Mouse (Mus musculus): ENCODE measurements around the gene Glis3. TPM values are rescaled to one million over a fixed set of nuclear protein-coding genes. Genes with fewer than 3 reads are reported as not detected.

Gene Glis3
- polyA plus RNA-seq, 1 experiment from 2014 or later: 1.8 TPM

- ATAC-seq (ENCODE audit: insufficient number of reproducible peaks, insufficient read depth, low FRiP score, low read depth): no peak
- Histone ChIP-seq H3K9ac (replicated peaks; ENCODE audit: low read depth, low read length) (no peak overlapping the region), H3K36me3 (ENCODE audit: control insufficient read depth, insufficient read depth, low read length) (no peaks in the 10 kb centered on the region), H3K9me3 (ENCODE audit: control insufficient read depth, low read depth, low read length) (no peaks in the 10 kb centered on the region), H3K4me2 (replicated peaks; ENCODE audit: low read depth, low read length) (no peak overlapping the region), H3K27ac (ENCODE audit: low read length) (no peak overlapping the region), H3K4me1 (ENCODE audit: control insufficient read depth, insufficient read depth, low read length) (no peaks in the 10 kb centered on the region), H3K27me3 (ENCODE audit: control insufficient read depth, insufficient read depth, low read length) (no peaks in the 10 kb centered on the region), H3K4me3 (ENCODE audit: low read depth, low read length) (no peak overlapping the region)
- 67% methylated on average over 4 of the region's 4 CpGs for WGBS
Observed at GRCm38 (mm10) chr19:28305510-28305909, 374.4 kb downstream of the Glis3 start.

GRCm38 (mm10) chr19:28302831-28303242, 377.0 kb downstream of the Glis3 start:
- no peak for ATAC-seq (ENCODE audit: insufficient number of reproducible peaks, insufficient read depth, low FRiP score, low read depth)
- H3K4me2 ChIP-seq (replicated peaks; ENCODE audit: low read depth, low read length): no peak overlapping the region
- H3K27ac ChIP-seq (ENCODE audit: low read length): no peak overlapping the region
- H3K9ac ChIP-seq (replicated peaks; ENCODE audit: low read depth, low read length): no peak overlapping the region
- 0 out of 2 replicates have a peak, but pooled peaks cover 4% of the 10 kb centered on the region for H3K4me1 ChIP-seq (ENCODE audit: control insufficient read depth, insufficient read depth, low read length)
- no peaks in the 10 kb centered on the region for H3K9me3 ChIP-seq (ENCODE audit: control insufficient read depth, low read depth, low read length)
- no peaks in the 10 kb centered on the region for H3K27me3 ChIP-seq (ENCODE audit: control insufficient read depth, insufficient read depth, low read length)
- 69% methylated on average over 2 of the region's 2 CpGs for WGBS
- H3K36me3 ChIP-seq (ENCODE audit: control insufficient read depth, insufficient read depth, low read length): no peaks in the 10 kb centered on the region
- H3K4me3 ChIP-seq (ENCODE audit: low read depth, low read length): no peak overlapping the region

- no peaks in the 10 kb centered on the region for H3K27me3 ChIP-seq (ENCODE audit: control insufficient read depth, insufficient read depth, low read length)
- no peaks in the 10 kb centered on the region for H3K9me3 ChIP-seq (ENCODE audit: control insufficient read depth, low read depth, low read length)
- no peak overlapping the region for H3K27ac ChIP-seq (ENCODE audit: low read length)
- no peak overlapping the region for H3K9ac ChIP-seq (replicated peaks; ENCODE audit: low read depth, low read length)
- no peaks in the 10 kb centered on the region for H3K36me3 ChIP-seq (ENCODE audit: control insufficient read depth, insufficient read depth, low read length)
- H3K4me2 ChIP-seq (replicated peaks; ENCODE audit: low read depth, low read length): no peak overlapping the region
- ATAC-seq (ENCODE audit: insufficient number of reproducible peaks, insufficient read depth, low FRiP score, low read depth): no peak
- no peak overlapping the region for H3K4me3 ChIP-seq (ENCODE audit: low read depth, low read length)
- WGBS: 87% methylated on average over 8 of the region's 8 CpGs
- 0 out of 2 replicates have a peak, but pooled peaks cover 4% of the 10 kb centered on the region for H3K4me1 ChIP-seq (ENCODE audit: control insufficient read depth, insufficient read depth, low read length)
Observed at GRCm38 (mm10) chr19:28300226-28300625, 379.7 kb downstream of the Glis3 start.

GRCm38 (mm10) chr19:28299211-28299775, 380.6 kb downstream of the Glis3 start:
- H3K4me3 ChIP-seq (ENCODE audit: low read depth, low read length): no peak overlapping the region
- no peak overlapping the region for H3K9ac ChIP-seq (replicated peaks; ENCODE audit: low read depth, low read length)
- no peak overlapping the region for H3K4me2 ChIP-seq (replicated peaks; ENCODE audit: low read depth, low read length)
- 45% methylated on average over 11 of the region's 11 CpGs for WGBS
- H3K27me3 ChIP-seq (ENCODE audit: control insufficient read depth, insufficient read depth, low read length): no peaks in the 10 kb centered on the region
- H3K36me3 ChIP-seq (ENCODE audit: control insufficient read depth, insufficient read depth, low read length): no peaks in the 10 kb centered on the region
- no peak overlapping the region for H3K27ac ChIP-seq (ENCODE audit: low read length)
- H3K9me3 ChIP-seq (ENCODE audit: control insufficient read depth, low read depth, low read length): no peaks in the 10 kb centered on the region
- 0 out of 2 replicates have a peak, but pooled peaks cover 4% of the 10 kb centered on the region for H3K4me1 ChIP-seq (ENCODE audit: control insufficient read depth, insufficient read depth, low read length)
- no peak for ATAC-seq (ENCODE audit: insufficient number of reproducible peaks, insufficient read depth, low FRiP score, low read depth)

- Histone ChIP-seq H3K4me2 (replicated peaks; ENCODE audit: low read depth, low read length) (no peak overlapping the region), H3K36me3 (ENCODE audit: control insufficient read depth, insufficient read depth, low read length) (no peaks in the 10 kb centered on the region), H3K4me3 (ENCODE audit: low read depth, low read length) (no peak overlapping the region), H3K4me1 (ENCODE audit: control insufficient read depth, insufficient read depth, low read length) (0 out of 2 replicates have a peak, but pooled peaks cover 4% of the 10 kb centered on the region), H3K27ac (ENCODE audit: low read length) (peak overlapping the region; percentile 11; the same call in 1 of the 2 replicates), H3K27me3 (ENCODE audit: control insufficient read depth, insufficient read depth, low read length) (no peaks in the 10 kb centered on the region), H3K9me3 (ENCODE audit: control insufficient read depth, low read depth, low read length) (no peaks in the 10 kb centered on the region), H3K9ac (replicated peaks; ENCODE audit: low read depth, low read length) (no peak overlapping the region)
- no peak for ATAC-seq (ENCODE audit: insufficient number of reproducible peaks, insufficient read depth, low FRiP score, low read depth)
- WGBS: 32% methylated on average over 9 of the region's 9 CpGs
Observed at GRCm38 (mm10) chr19:28298669-28299068, 381.2 kb downstream of the Glis3 start.

- Histone ChIP-seq H3K4me3 (ENCODE audit: low read depth, low read length) (no peak overlapping the region), H3K9me3 (ENCODE audit: control insufficient read depth, low read depth, low read length) (no peaks in the 10 kb centered on the region), H3K27ac (ENCODE audit: low read length) (no peak overlapping the region), H3K36me3 (ENCODE audit: control insufficient read depth, insufficient read depth, low read length) (no peaks in the 10 kb centered on the region), H3K4me1 (ENCODE audit: control insufficient read depth, insufficient read depth, low read length) (no peaks in the 10 kb centered on the region), H3K9ac (replicated peaks; ENCODE audit: low read depth, low read length) (no peak overlapping the region), H3K4me2 (replicated peaks; ENCODE audit: low read depth, low read length) (no peak overlapping the region), H3K27me3 (ENCODE audit: control insufficient read depth, insufficient read depth, low read length) (no peaks in the 10 kb centered on the region)
- ATAC-seq (ENCODE audit: insufficient number of reproducible peaks, insufficient read depth, low FRiP score, low read depth): no peak
- WGBS: 73% methylated on average over 4 of the region's 4 CpGs
Observed at GRCm38 (mm10) chr19:28291596-28291995, 388.3 kb downstream of the Glis3 start.

GRCm38 (mm10) chr19:28289457-28289856, 390.4 kb downstream of the Glis3 start:
- Histone ChIP-seq H3K4me3 (ENCODE audit: low read depth, low read length) (no peak overlapping the region), H3K4me2 (replicated peaks; ENCODE audit: low read depth, low read length) (no peak overlapping the region), H3K27ac (ENCODE audit: low read length) (no peak overlapping the region), H3K36me3 (ENCODE audit: control insufficient read depth, insufficient read depth, low read length) (no peaks in the 10 kb centered on the region), H3K9me3 (ENCODE audit: control insufficient read depth, low read depth, low read length) (no peaks in the 10 kb centered on the region), H3K27me3 (ENCODE audit: control insufficient read depth, insufficient read depth, low read length) (no peaks in the 10 kb centered on the region), H3K9ac (replicated peaks; ENCODE audit: low read depth, low read length) (no peak overlapping the region), H3K4me1 (ENCODE audit: control insufficient read depth, insufficient read depth, low read length) (no peaks in the 10 kb centered on the region)
- ATAC-seq (ENCODE audit: insufficient number of reproducible peaks, insufficient read depth, low FRiP score, low read depth): no peak
- 77% methylated on average over 4 of the region's 4 CpGs for WGBS

- Histone ChIP-seq H3K4me1 (ENCODE audit: control insufficient read depth, insufficient read depth, low read length) (no peaks in the 10 kb centered on the region), H3K27me3 (ENCODE audit: control insufficient read depth, insufficient read depth, low read length) (no peaks in the 10 kb centered on the region), H3K4me3 (ENCODE audit: low read depth, low read length) (no peak overlapping the region), H3K27ac (ENCODE audit: low read length) (no peak overlapping the region), H3K4me2 (replicated peaks; ENCODE audit: low read depth, low read length) (no peak overlapping the region), H3K9me3 (ENCODE audit: control insufficient read depth, low read depth, low read length) (no peaks in the 10 kb centered on the region), H3K9ac (replicated peaks; ENCODE audit: low read depth, low read length) (no peak overlapping the region), H3K36me3 (ENCODE audit: control insufficient read depth, insufficient read depth, low read length) (no peaks in the 10 kb centered on the region)
- ATAC-seq (ENCODE audit: insufficient number of reproducible peaks, insufficient read depth, low FRiP score, low read depth): no peak
- WGBS: 43% methylated on average over 2 of the region's 2 CpGs
Observed at GRCm38 (mm10) chr19:28287431-28287830, 392.4 kb downstream of the Glis3 start.

GRCm38 (mm10) chr19:28284098-28284569, 395.7 kb downstream of the Glis3 start:
- no peaks in the 10 kb centered on the region for H3K4me1 ChIP-seq (ENCODE audit: control insufficient read depth, insufficient read depth, low read length)
- no peak overlapping the region for H3K27ac ChIP-seq (ENCODE audit: low read length)
- H3K9ac ChIP-seq (replicated peaks; ENCODE audit: low read depth, low read length): no peak overlapping the region
- H3K36me3 ChIP-seq (ENCODE audit: control insufficient read depth, insufficient read depth, low read length): no peaks in the 10 kb centered on the region
- no peak overlapping the region for H3K4me3 ChIP-seq (ENCODE audit: low read depth, low read length)
- H3K9me3 ChIP-seq (ENCODE audit: control insufficient read depth, low read depth, low read length): no peaks in the 10 kb centered on the region
- ATAC-seq (ENCODE audit: insufficient number of reproducible peaks, insufficient read depth, low FRiP score, low read depth): no peak
- WGBS: 85% methylated on average over 7 of the region's 7 CpGs
- no peaks in the 10 kb centered on the region for H3K27me3 ChIP-seq (ENCODE audit: control insufficient read depth, insufficient read depth, low read length)
- H3K4me2 ChIP-seq (replicated peaks; ENCODE audit: low read depth, low read length): no peak overlapping the region

All from stomach, embryonic 14.5 days (tissue).